Mouse (Mus musculus) spleen, adult 10 weeks (tissue): ENCODE results near the gene Ankib1. TPM values are rescaled to one million over a fixed set of nuclear protein-coding genes. Genes with fewer than 3 reads are reported as not detected.

Experiments used
- polyA plus RNA-seq: library from polyadenylated mRNA; stranded (reverse); fragments of 350-450 nt; fragmentation: Illumina TruSeq; extraction: RNeasy Lipid Tissue Mini Kit (QIAGEN cat#74804); gene quantifications from one replicate; pipeline ENCODE4 v1.2.3, GENCODE M21; 2015; ENCODE audit warnings: low replicate concordance; ENCODE audit not compliant: insufficient read depth

The Ankib1 gene
- 34.6 TPM for polyA plus RNA-seq

GRCm38 (mm10) chr5:3802433-3803291 lies at the start of gene Ankib1, which contains the start of gene Krit1:
Ankib1 (minus strand) TSS chr5:3802925.
Krit1 (plus strand) TSS chr5:3803184.

GRCm38 (mm10) chr5:3845026-3845425 lies 42.3 kb upstream of the Ankib1 start, which contains the start of gene Lrrd1:
Lrrd1 (plus strand) TSS chr5:3845173.

GRCm38 (mm10) chr5:3657085-3657484 lies 145.6 kb downstream of the Ankib1 start, which contains the start of gene Gatad1:
Gatad1 (minus strand) TSS chr5:3657185.

GRCm38 (mm10) chr5:3650881-3651280 lies 151.8 kb downstream of the Ankib1 start, which contains the start of gene Tmbim7:
Tmbim7 (plus strand) TSS chr5:3651181.

Other genes starting within 250 kb of the Ankib1 start
- gene 1700109H08Rik, start 231.4 kb downstream of the Ankib1 start, polyA plus RNA-seq = 8.0 TPM
- 29.2 TPM for gene Pex1, start 206.9 kb downstream of the Ankib1 start, polyA plus RNA-seq
- 21.6 TPM for gene Rbm48, start 206.3 kb downstream of the Ankib1 start, polyA plus RNA-seq
- gene Tmbim7, start 151.7 kb downstream of the Ankib1 start, polyA plus RNA-seq = not detected
- gene Gatad1, start 145.7 kb downstream of the Ankib1 start, polyA plus RNA-seq = 95.5 TPM
- gene Krit1, start 259 bp upstream of the Ankib1 start, polyA plus RNA-seq = 95.5 TPM
- gene Lrrd1, start 42.2 kb upstream of the Ankib1 start, polyA plus RNA-seq = not detected
- gene Mterf1a, start 91.0 kb upstream of the Ankib1 start, polyA plus RNA-seq = 20.9 TPM
- gene Akap9, start 125.1 kb upstream of the Ankib1 start, polyA plus RNA-seq = 37.4 TPM